Mouse (Mus musculus) left cerebral cortex, adult 6 months (tissue): ENCODE results near the gene Evi5. TPM values are rescaled to one million over a fixed set of nuclear protein-coding genes. Genes with fewer than 3 reads are reported as not detected.

Experiments
- long read RNA-seq, 2 experiments: library from polyadenylated mRNA; unstranded; transcript quantifications; one replicate each; pipeline ENCODE4 v2.0.0; 2019 to 2020
- polyA plus RNA-seq: library from polyadenylated mRNA; unstranded; fragments of <200 nt; fragmentation: Nextera tagmentation; gene quantifications from 2 replicates; pipeline ENCODE4 v1.2.3, GENCODE M21; 2021

The Evi5 gene
- polyA plus RNA-seq, result 31.5 and 65.1 TPM in 2 replicates
- long read RNA-seq, experiment 1, partial matches to known transcripts, result 28 of 61 reads
- long read RNA-seq, experiment 1, other reads (novel, unspliced or antisense), result 31 of 61 reads
- long read RNA-seq, experiment 2, partial matches to known transcripts, result 22 of 40 reads
- long read RNA-seq, experiment 2, other reads (novel, unspliced or antisense), result 16 of 40 reads

GRCm38 (mm10) chr5:107874561-107875260, at the start of gene Evi5:
Gene Evi5 (minus strand): TSS chr5:107875107.

GRCm38 (mm10) chr5:107900206-107901013, 25.5 kb upstream of the Evi5 start, which contains the start of gene Rpl5:
Gene Rpl5 (plus strand): TSS chr5:107900502.

GRCm38 (mm10) chr5:107829998-107830560, 44.8 kb downstream of the Evi5 start, which contains the start of gene Ube2d2b:
Gene Ube2d2b (plus strand): TSS chr5:107830099.

GRCm38 (mm10) chr5:107725435-107726261, 149.3 kb downstream of the Evi5 start, which contains the start of gene Gfi1:
Gene Gfi1 (minus strand): TSS chr5:107726036.

Other genes with a start within 250 kb of the Evi5 start
- not detected in 2 replicates for gene Gfi1, start 149.1 kb downstream of the Evi5 start, polyA plus RNA-seq
- gene Ube2d2b, start 45.0 kb downstream of the Evi5 start, polyA plus RNA-seq, result not detected in 2 replicates
- 74.5 and 103 TPM in 2 replicates for gene Rpl5, start 25.4 kb upstream of the Evi5 start, polyA plus RNA-seq
- gene Fam69a, start 112.0 kb upstream of the Evi5 start, polyA plus RNA-seq, result 14.6 and 17.7 TPM in 2 replicates
- 19.7 and 24.5 TPM in 2 replicates for gene Mtf2, start 190.6 kb upstream of the Evi5 start, polyA plus RNA-seq